Mouse (Mus musculus) B cell, adult 2 months (primary cell): ENCODE results near the gene Foxj2.

Source experiments
- DNase-seq, 2 experiments: peaks; one replicate each; pipeline ENCODE4 v3.0.0; 2022

Gene Foxj2

GRCm38 (mm10) chr6:122874720-122875389 lies 55.1 kb downstream of the Foxj2 start:
- no peak for DNase-seq

DNA sequence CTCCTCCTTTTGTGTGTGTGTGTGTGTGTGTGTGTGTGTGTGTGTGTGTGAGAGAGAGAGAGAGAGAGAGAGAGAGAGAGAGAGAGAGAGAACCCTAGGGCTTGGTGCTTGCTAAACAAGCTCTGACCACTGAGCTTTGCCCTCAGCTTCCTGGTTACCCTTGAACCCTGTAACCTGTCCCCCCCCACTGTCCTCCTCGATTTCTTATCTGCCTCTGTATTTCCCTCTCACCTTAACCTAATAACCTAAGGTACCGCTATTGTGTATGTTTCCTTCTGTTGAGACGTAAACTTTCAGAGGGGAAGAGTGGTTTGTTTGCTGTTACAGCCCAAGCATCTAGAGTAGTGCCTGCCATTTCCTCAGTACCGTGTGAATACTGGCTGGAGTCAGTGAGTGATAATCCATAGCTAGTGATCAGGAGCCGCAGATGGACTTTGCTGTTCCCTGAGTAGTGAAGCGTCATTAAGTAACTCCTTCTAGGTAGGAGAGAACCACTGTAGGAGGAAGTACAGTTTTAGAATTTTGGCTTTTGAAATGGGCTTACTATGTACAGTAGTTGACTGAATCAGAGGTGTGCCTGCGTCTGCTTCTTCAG lies 59.5 kb downstream of the Foxj2 start:
- DNase-seq = no peak

DNA sequence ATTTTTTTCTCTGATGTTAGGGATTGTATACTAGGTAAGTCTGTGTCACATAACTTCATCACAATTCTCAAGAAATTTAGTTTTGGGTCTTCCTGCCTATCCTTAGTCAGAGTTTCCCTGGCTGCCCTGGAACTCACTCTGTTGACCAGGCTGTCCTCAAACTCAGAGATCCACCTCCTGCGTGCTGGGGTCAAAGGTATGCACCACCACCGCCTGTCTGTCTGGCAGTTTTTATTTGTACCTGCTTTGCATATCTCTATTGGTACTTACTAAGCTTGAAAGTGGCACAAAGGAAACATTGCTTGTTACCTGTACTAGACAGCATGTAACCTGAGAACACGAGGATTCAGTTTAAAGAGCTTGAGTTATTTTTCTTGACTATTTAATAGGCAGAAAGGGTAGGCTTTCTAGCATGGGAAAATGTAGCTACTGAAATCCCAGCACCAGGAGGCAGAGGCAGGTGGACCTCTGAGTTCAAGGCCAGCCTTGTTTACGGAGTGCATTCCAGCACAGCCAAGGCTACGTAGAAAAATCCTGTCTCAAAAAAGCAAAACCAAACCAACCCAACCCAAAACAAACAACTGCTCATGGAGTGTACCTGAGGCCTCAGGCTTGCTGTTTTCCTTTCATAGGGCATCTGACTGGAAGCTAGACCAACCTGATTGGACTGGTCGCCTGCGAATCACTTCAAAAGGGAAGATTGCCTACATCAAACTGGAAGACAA lies 60.2 kb downstream of the Foxj2 start:
- no peak for DNase-seq

- no peak for DNase-seq
These were observed 61.6 kb downstream of the Foxj2 start for GRCm38 (mm10) chr6:122881287-122881686.

DNA sequence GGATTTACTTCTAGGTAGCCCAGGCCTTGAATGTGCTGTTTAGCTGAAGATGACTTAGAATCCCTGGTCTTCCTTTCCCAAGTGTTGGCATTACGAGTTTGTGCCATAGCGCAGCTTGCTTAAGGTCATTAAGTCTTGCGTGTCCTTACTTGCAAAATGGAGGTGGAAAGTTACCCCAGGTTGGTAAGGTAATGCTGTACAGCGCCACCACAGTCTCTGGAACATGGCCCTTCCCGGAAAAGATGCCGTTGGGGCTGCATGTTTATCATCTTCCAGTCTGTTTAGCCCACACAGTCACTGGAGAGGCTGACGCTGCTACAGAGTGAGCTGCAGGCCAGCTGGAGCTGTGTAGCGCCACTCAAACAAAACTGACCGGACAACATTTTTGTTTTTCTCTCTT lies 63.9 kb downstream of the Foxj2 start:
- DNase-seq = no peak

- no peak for DNase-seq
These were observed 69.9 kb downstream of the Foxj2 start for GRCm38 (mm10) chr6:122889599-122889998.

DNA sequence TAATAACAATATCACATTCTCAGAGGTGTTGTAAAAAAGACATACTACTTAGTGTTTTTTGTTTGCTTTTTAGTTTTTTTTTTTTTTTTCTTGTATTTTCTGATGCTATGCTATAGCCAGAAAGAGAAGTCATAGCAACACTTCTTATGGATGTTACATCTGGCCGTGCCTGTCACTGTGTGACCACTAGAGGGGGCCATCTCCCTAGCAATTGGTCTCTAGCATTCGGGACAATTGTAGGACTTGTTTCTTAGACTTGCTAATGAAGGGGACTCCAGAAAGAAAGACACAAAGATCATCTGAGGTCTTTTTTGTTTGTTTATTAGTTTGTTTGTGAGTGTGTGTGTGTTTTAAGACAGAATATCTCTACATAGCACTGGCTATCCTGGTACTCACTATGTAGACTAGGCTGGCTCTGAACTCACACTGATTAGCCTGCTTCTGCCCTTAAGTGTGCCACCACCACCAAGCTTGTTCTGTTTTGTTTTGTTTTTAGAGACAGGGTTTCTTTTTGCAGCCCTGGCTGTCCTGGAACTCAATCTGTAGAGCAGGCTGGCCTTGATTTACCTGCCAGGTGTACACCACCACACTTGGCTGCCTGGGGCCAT lies 72.8 kb downstream of the Foxj2 start:
- peak; percentile 87 to 90 for DNase-seq
